Mouse (Mus musculus): ENCODE measurements at regions not wholly inside any gene's neighbourhood (a gene's known extent, or its start where the extent isn't known, plus 50 kb on each side); places are given as distances from the start of the nearest gene placed in this dataset.
"Not testable (repeated sequence)": the region's sequence is repeated elsewhere in the genome, so short reads cannot be mapped to it uniquely, and the experiment has no call there.

DNA sequence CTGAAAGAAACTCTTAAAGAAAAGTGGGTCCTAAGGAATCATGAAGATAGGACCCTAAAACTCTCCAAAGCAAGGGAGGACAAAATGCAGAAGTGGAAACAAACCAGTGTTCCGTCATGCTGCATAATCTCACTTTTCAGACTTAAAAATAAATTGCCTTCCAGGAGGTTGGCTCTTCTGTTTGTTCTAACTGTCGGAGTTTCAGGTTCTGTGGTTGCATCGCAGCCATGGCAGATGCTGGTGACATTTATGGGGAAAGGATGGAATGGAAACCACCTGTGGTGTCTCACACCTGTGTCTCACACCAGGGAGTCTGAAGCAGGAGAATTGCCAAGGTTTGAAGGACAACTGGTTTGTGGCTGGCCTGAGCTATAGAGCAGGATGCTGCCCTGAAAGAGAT is 50.9 kb upstream of the Hivep1 start:
- H3K9me3 ChIP-seq: no peaks in the 10 kb centered on the region
- no peaks in the 10 kb centered on the region for H3K36me3 ChIP-seq
- H3K27me3 ChIP-seq: no peaks in the 10 kb centered on the region
- ATAC-seq (ENCODE audit: low FRiP score, low read depth): no peak
- H3K4me2 ChIP-seq: no peak overlapping the region
- no peak overlapping the region for H3K9ac ChIP-seq
- no peak overlapping the region for H3K4me3 ChIP-seq
- no peak overlapping the region for H3K27ac ChIP-seq (replicated peaks)
- no peaks in the 10 kb centered on the region; the same call in 1 of the 2 replicates for H3K4me1 ChIP-seq (replicated peaks)
- 89% methylated on average over 3 of the region's 3 CpGs for WGBS

DNA sequence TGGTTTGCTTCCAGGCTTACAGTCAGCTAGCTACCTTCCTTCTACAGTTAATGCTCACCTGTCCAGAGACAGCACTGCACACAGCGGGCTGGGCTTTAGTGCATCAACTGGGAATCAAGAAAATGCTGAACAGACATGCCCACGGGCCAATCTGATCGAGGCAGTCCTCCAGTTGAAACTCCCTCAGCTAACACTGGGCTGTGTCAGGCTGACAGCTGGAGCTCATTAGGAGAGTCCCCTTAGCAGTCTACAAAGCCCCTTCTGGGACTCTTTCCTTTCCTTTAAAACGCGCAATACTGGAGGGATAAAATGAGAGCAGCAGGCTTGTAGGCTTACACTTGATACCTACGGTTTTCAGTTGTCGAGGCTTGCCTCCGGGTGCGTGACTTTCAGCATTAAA is 53.9 kb upstream of the Hivep1 start:
- no peaks in the 10 kb centered on the region for H3K9me3 ChIP-seq
- 52% methylated on average over 9 of the region's 9 CpGs for WGBS
- ATAC-seq (ENCODE audit: low FRiP score, low read depth): no peak

DNA sequence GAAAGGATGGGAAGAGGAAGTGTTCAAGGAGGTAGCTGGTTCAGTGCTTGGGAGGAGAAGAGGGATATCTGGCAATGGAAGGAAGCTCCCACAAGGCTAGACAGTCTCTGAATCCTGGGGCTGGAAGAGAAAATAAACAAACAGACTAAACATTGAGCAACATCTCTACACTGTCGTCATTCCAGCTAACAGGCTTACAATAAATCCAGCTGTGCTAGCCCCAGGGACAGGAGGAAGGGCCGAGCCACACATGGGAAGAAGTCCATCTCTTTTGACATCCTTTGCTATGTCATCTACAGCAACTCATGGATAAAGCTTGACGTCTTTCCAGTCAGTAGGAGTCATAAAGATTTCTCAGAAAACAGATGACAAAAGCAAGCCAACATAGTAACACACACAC is 57.7 kb upstream of the Hivep1 start:
- no peaks in the 10 kb centered on the region for H3K9me3 ChIP-seq
- no peak overlapping the region for H3K27ac ChIP-seq (replicated peaks)
- no peak for ATAC-seq (ENCODE audit: low FRiP score, low read depth)
- no peak overlapping the region for H3K9ac ChIP-seq
- no peaks in the 10 kb centered on the region; the same call in 1 of the 2 replicates for H3K4me1 ChIP-seq (replicated peaks)
- H3K27me3 ChIP-seq: no peaks in the 10 kb centered on the region
- no peaks in the 10 kb centered on the region for H3K36me3 ChIP-seq
- 80% methylated on average over 3 of the region's 3 CpGs for WGBS
- no peak overlapping the region for H3K4me2 ChIP-seq
- H3K4me3 ChIP-seq: no peak overlapping the region

More for the DNA sequence above, 53.9 kb upstream of the Hivep1 start:
- Histone ChIP-seq H3K4me1 (replicated peaks) (no peaks in the 10 kb centered on the region; the same call in 1 of the 2 replicates), H3K27ac (replicated peaks) (no peak overlapping the region), H3K4me2 (no peak overlapping the region), H3K27me3 (no peaks in the 10 kb centered on the region), H3K36me3 (no peaks in the 10 kb centered on the region), H3K9ac (no peak overlapping the region), H3K4me3 (no peak overlapping the region)

- Histone ChIP-seq H3K4me2 (no peak overlapping the region), H3K9ac (no peak overlapping the region), H3K36me3 (no peaks in the 10 kb centered on the region), H3K27me3 (no peaks in the 10 kb centered on the region), H3K4me1 (replicated peaks) (no peaks in the 10 kb centered on the region), H3K27ac (replicated peaks) (no peak overlapping the region), H3K9me3 (no peaks in the 10 kb centered on the region), H3K4me3 (no peak overlapping the region)
- no peak for ATAC-seq (ENCODE audit: low FRiP score, low read depth)
- 83% methylated on average over 3 of the region's 3 CpGs for WGBS
These were observed 75.9 kb upstream of the Hivep1 start for GRCm38 (mm10) chr13:41975918-41976317.

- 78% methylated on average over 3 of the region's 3 CpGs for WGBS
These were observed 88.9 kb upstream of the Hivep1 start for GRCm38 (mm10) chr13:41962915-41963314.

GRCm38 (mm10) chr13:41960960-41961359 is 90.9 kb upstream of the Hivep1 start:
- not testable (repeated sequence) for H3K4me2 ChIP-seq; H3K27me3 ChIP-seq; H3K4me1 ChIP-seq (replicated peaks); H3K36me3 ChIP-seq; H3K27ac ChIP-seq (replicated peaks); ATAC-seq (ENCODE audit: low FRiP score, low read depth); H3K4me3 ChIP-seq; H3K9ac ChIP-seq; H3K9me3 ChIP-seq
- WGBS: 93% methylated on average over 3 of the region's 3 CpGs

More at GRCm38 (mm10) chr13:41962915-41963314, 88.9 kb upstream of the Hivep1 start:
- Histone ChIP-seq H3K9me3 (no peaks in the 10 kb centered on the region), H3K9ac (no peak overlapping the region), H3K27ac (replicated peaks) (no peak overlapping the region), H3K4me2 (no peak overlapping the region), H3K4me3 (no peak overlapping the region), H3K27me3 (no peaks in the 10 kb centered on the region), H3K4me1 (replicated peaks) (no peaks in the 10 kb centered on the region), H3K36me3 (no peaks in the 10 kb centered on the region)
- ATAC-seq (ENCODE audit: low FRiP score, low read depth): no peak

DNA sequence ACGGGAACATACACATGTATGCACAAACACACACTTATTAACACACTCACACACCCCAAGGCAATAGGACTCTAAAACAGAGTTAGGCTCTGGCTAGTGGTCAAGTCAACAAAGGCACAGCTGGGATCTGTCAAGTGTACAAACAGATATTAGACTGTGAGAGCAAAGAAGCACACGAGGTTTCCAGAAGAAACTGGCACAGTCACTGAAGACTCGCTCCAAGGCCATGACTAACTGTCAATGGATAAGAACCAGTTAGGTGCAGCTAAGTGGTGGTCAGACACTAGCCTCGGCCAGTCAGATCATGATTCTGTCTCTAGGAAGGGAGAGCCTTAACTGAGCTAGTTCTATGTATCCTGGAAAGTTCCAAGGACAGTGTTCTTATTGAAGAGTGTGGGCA is 93.9 kb upstream of the Hivep1 start:
- Histone ChIP-seq H3K36me3 (no peaks in the 10 kb centered on the region), H3K4me1 (replicated peaks) (no peaks in the 10 kb centered on the region), H3K9ac (no peak overlapping the region), H3K4me2 (no peak overlapping the region), H3K27me3 (no peaks in the 10 kb centered on the region), H3K4me3 (no peak overlapping the region), H3K27ac (replicated peaks) (no peak overlapping the region), H3K9me3 (no peaks in the 10 kb centered on the region)
- 90% methylated on average over 4 of the region's 4 CpGs for WGBS
- ATAC-seq (ENCODE audit: low FRiP score, low read depth): no peak

- Histone ChIP-seq H3K36me3 (no peaks in the 10 kb centered on the region), H3K4me2 (no peak overlapping the region), H3K27ac (replicated peaks) (no peak overlapping the region), H3K4me1 (replicated peaks) (no peaks in the 10 kb centered on the region), H3K9ac (no peak overlapping the region), H3K9me3 (no peaks in the 10 kb centered on the region), H3K27me3 (no peaks in the 10 kb centered on the region), H3K4me3 (no peak overlapping the region)
- ATAC-seq (ENCODE audit: low FRiP score, low read depth): no peak
- WGBS: 94% methylated on average over 4 of the region's 4 CpGs
These were observed 95.9 kb upstream of the Hivep1 start for GRCm38 (mm10) chr13:41955884-41956283.

DNA sequence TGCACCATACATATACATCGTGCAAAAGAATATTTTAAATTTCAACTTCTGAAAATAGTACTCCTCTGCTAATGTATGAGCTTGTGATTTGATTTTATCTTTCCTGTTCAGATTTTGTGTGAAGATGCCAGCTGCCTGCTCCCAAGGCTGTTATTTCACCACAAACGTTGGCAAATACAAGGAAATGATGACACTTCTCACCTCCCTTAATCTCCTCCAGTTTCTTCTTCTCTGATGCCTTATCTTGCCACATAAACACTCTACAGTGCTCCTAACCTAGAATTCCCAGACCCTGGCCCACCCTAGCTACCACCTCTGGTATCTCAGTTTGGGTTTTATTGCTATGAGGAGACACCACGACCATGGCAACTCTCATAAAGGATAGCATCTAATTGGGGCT is 96.6 kb upstream of the Hivep1 start:
- ATAC-seq (ENCODE audit: low FRiP score, low read depth): no peak
- Histone ChIP-seq H3K4me2 (no peak overlapping the region), H3K36me3 (no peaks in the 10 kb centered on the region), H3K27me3 (no peaks in the 10 kb centered on the region), H3K27ac (replicated peaks) (no peak overlapping the region), H3K9me3 (no peaks in the 10 kb centered on the region), H3K9ac (no peak overlapping the region), H3K4me1 (replicated peaks) (no peaks in the 10 kb centered on the region), H3K4me3 (no peak overlapping the region)
- WGBS: 87% methylated on average over 3 of the region's 3 CpGs

GRCm38 (mm10) chr13:41952453-41952852 is 99.4 kb upstream of the Hivep1 start:
- Histone ChIP-seq H3K9ac (no peak overlapping the region), H3K27me3 (no peaks in the 10 kb centered on the region), H3K36me3 (no peaks in the 10 kb centered on the region), H3K27ac (replicated peaks) (no peak overlapping the region), H3K9me3 (no peaks in the 10 kb centered on the region), H3K4me2 (no peak overlapping the region), H3K4me3 (no peak overlapping the region), H3K4me1 (replicated peaks) (no peaks in the 10 kb centered on the region)
- 59% methylated on average over 3 of the region's 3 CpGs for WGBS
- ATAC-seq (ENCODE audit: low FRiP score, low read depth): no peak

DNA sequence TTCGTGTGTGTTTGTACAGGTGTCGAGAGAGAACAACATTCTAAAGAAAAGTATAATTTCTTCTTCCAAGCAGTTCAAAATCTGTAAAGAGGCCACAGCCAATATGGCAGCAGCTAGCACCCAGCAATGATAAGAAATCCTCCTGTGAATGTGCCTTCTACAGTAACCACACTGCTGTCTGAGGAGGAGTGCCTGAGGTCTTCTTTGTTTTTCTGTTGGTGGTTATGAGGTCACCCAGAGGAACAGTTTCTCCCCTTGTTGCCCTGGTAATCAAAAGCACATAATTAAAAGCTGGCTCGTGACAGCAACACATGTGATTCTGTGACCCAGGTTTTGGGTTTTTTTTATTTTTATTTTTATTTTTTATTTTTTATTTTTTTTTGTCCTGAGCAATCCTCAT is 100.8 kb upstream of the Adtrp start:
- no peak for ATAC-seq (ENCODE audit: low FRiP score, low read depth)
- Histone ChIP-seq H3K4me1 (replicated peaks) (peaks cover 8% of the 10 kb centered on the region), H3K4me2 (no peak overlapping the region), H3K9ac (no peak overlapping the region), H3K27me3 (no peaks in the 10 kb centered on the region), H3K4me3 (no peak overlapping the region), H3K36me3 (no peaks in the 10 kb centered on the region), H3K27ac (replicated peaks) (no peak overlapping the region), H3K9me3 (no peaks in the 10 kb centered on the region)
- WGBS: 86% methylated on average over 3 of the region's 3 CpGs

DNA sequence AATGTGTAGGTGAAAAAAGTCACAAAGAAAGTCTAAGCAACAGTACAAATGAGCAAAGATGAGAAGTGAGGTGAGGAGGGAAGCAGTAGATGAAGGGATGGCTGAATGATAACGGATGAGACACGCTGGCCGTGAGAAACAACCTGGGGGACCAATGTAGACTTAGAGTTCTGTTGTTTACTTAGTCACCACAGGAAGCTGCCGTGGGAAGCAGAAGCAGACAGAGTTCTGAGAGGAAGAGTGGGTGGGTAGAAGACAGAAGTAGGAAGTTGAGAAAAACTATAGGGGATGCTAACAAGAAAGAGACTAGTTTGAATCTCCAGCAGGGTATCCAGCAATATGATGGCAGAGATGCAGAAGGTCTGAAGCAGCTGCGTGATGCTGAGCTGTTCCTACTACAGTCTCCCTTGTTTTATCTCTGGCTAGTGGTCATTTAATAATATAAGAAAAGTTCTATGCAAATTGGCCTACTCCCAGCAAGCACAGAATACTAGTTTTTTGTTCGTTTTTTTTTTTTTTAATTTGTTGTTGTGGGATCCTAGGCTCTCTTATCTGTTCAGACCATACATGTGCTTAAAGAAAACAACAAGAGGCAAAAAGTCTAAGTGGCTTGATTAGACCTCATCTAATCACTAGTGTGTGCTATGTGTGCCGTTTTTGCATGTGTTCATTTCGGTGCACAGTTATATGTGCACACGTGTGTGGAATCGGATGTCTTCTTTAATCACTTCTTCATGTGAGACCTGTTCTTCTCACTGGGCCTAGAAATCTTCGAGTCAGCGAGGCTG is 85.0 kb upstream of the Adtrp start:
- WGBS: 87% methylated on average over 12 of the region's 12 CpGs
- no peak overlapping the region for H3K4me2 ChIP-seq
- no peaks in the 10 kb centered on the region for H3K27me3 ChIP-seq
- ATAC-seq (ENCODE audit: low FRiP score, low read depth): no peak
- H3K9me3 ChIP-seq: no peaks in the 10 kb centered on the region
- H3K4me1 ChIP-seq (replicated peaks): no peaks in the 10 kb centered on the region
- H3K36me3 ChIP-seq: no peaks in the 10 kb centered on the region
- H3K9ac ChIP-seq: no peak overlapping the region
- no peak overlapping the region for H3K4me3 ChIP-seq
- no peak overlapping the region for H3K27ac ChIP-seq (replicated peaks)

- no peak for ATAC-seq (ENCODE audit: low FRiP score, low read depth)
- Histone ChIP-seq H3K4me3 (no peak overlapping the region), H3K36me3 (no peaks in the 10 kb centered on the region), H3K27ac (replicated peaks) (no peak overlapping the region), H3K9me3 (no peaks in the 10 kb centered on the region), H3K27me3 (no peaks in the 10 kb centered on the region), H3K4me2 (no peak overlapping the region), H3K4me1 (replicated peaks) (no peaks in the 10 kb centered on the region), H3K9ac (no peak overlapping the region)
- WGBS: 42% methylated on average over 1 of the region's 1 CpGs
These were observed 82.3 kb upstream of the Adtrp start for GRCm38 (mm10) chr13:41929768-41930167.
